Mouse (Mus musculus) adrenal gland, adult (tissue): ENCODE measurements around the gene Icam2.

ENCODE experiments used
- DNase-seq, 2 experiments: peaks; one replicate each; pipeline ENCODE4 v3.0.0; 2022 to 2023; ENCODE audit warnings: low spot score in 1 of 2; ENCODE audit not compliant: inconsistent age in 2 of 2

Icam2 gene

GRCm38 (mm10) chr11:106392597-106393330, 4.9 kb upstream of the Icam2 start:
- no peak for DNase-seq

GRCm38 (mm10) chr11:106391546-106392188, 3.8 kb upstream of the Icam2 start:
- DNase-seq: peak; percentile 71 to 91

- no peak for DNase-seq
Observed at GRCm38 (mm10) chr11:106390757-106391156, 2.9 kb upstream of the Icam2 start.

- DNase-seq: no peak
Observed at GRCm38 (mm10) chr11:106389611-106390010, 1.7 kb upstream of the Icam2 start.

GRCm38 (mm10) chr11:106387020-106387419, 855 bp downstream of the Icam2 start:
- DNase-seq: no peak

- DNase-seq: no peak
Observed at GRCm38 (mm10) chr11:106386409-106386808, 1.5 kb downstream of the Icam2 start.

GRCm38 (mm10) chr11:106383051-106383790, 4.7 kb downstream of the Icam2 start:
- DNase-seq: no peak

- peak; percentile 29 to 58 for DNase-seq
Observed at GRCm38 (mm10) chr11:106382424-106382823, 5.5 kb downstream of the Icam2 start.

GRCm38 (mm10) chr11:106381883-106382282, 6.0 kb downstream of the Icam2 start:
- peak; percentile 71 to 89 for DNase-seq

GRCm38 (mm10) chr11:106381011-106381410, 6.9 kb downstream of the Icam2 start:
- DNase-seq: no peak

- no peak for DNase-seq
Observed at GRCm38 (mm10) chr11:106374979-106375378, 12.9 kb downstream of the Icam2 start.

- DNase-seq: no peak
Observed at GRCm38 (mm10) chr11:106374559-106374958, 13.3 kb downstream of the Icam2 start.

- no peak for DNase-seq
Observed at GRCm38 (mm10) chr11:106373998-106374397, 13.9 kb downstream of the Icam2 start.

- peak; percentile 73 to 92 for DNase-seq
Observed at GRCm38 (mm10) chr11:106366316-106366715, 21.6 kb downstream of the Icam2 start.

GRCm38 (mm10) chr11:106365366-106365765, 22.5 kb downstream of the Icam2 start, which contains the start of gene Prr29:
TSS of gene Prr29 (plus strand) at chr11:106365472.
- no peak for DNase-seq

- no peak for DNase-seq
Observed at GRCm38 (mm10) chr11:106364712-106365111, 23.2 kb downstream of the Icam2 start.

GRCm38 (mm10) chr11:106359350-106359749, 28.5 kb downstream of the Icam2 start:
- DNase-seq: no peak

- DNase-seq: peak; percentile 42 to 78
Observed at GRCm38 (mm10) chr11:106355382-106356128, 32.3 kb downstream of the Icam2 start.

GRCm38 (mm10) chr11:106354181-106354580, 33.7 kb downstream of the Icam2 start:
- no peak for DNase-seq

GRCm38 (mm10) chr11:106353188-106353587, 34.7 kb downstream of the Icam2 start, which contains the start of gene Scn4a:
TSS of gene Scn4a (minus strand) at chr11:106353288.
- DNase-seq: no peak

GRCm38 (mm10) chr11:106351941-106352340, 35.9 kb downstream of the Icam2 start:
- no peak for DNase-seq
